Mouse (Mus musculus) myocyte (in vitro differentiated cells): ENCODE measurements around the gene Tedc1. TPM values are rescaled to one million over a fixed set of nuclear protein-coding genes. Genes with fewer than 3 reads are reported as not detected.

Source experiments
- H3K27me3 ChIP-seq: one replicate; pipeline ENCODE4 v1.6.1; 2011; ENCODE audit not compliant: control insufficient read depth, insufficient read depth, insufficient read length
- H3K36me3 ChIP-seq: one replicate; pipeline ENCODE4 v1.6.1; 2011; ENCODE audit not compliant: control insufficient read depth, insufficient read depth
- H3K4me2 ChIP-seq: one replicate; pipeline ENCODE4 v1.6.1; 2011; ENCODE audit warnings: low read depth, control low read depth
- H3K4me3 ChIP-seq: one replicate; pipeline ENCODE4 v1.5.1; 2011; ENCODE audit warnings: mild to moderate bottlenecking, control low read depth, moderate library complexity
- H3K79me2 ChIP-seq: one replicate; pipeline ENCODE4 v1.6.1; 2011; ENCODE audit not compliant: control insufficient read depth, insufficient read depth
- H3ac ChIP-seq: one replicate; pipeline ENCODE4 v1.6.1; 2011; ENCODE audit not compliant: control insufficient read depth, insufficient read length
- CEBPB ChIP-seq: IDR thresholded peaks from 2 replicates; pipeline ENCODE4 v1.6.1; 2011; ENCODE audit warnings: mild to moderate bottlenecking, moderate library complexity; ENCODE audit not compliant: poor library complexity, insufficient read depth, severe bottlenecking
- E2F4 ChIP-seq: IDR thresholded peaks from one replicate; pipeline ENCODE4 v1.6.1; 2011; ENCODE audit warnings: mild to moderate bottlenecking, control low read depth, moderate library complexity; ENCODE audit not compliant: insufficient read depth
- MAX ChIP-seq: IDR thresholded peaks from one replicate; pipeline ENCODE4 v1.6.1; 2011; ENCODE audit warnings: low read depth, mild to moderate bottlenecking, control low read depth
- MYOD1 ChIP-seq, 3 experiments: IDR thresholded peaks; one replicate each; pipeline ENCODE4 v1.6.1; 2011; ENCODE audit warnings: control low read depth in 2 of 3, low read depth in 2 of 3, mild to moderate bottlenecking in 2 of 3, moderate library complexity in 1 of 3; ENCODE audit not compliant: insufficient read length in 2 of 3, control insufficient read depth in 1 of 3
- MYOG ChIP-seq, 3 experiments: IDR thresholded peaks; one replicate each; pipeline ENCODE4 v1.6.1; 2011; ENCODE audit warnings: control low read depth in 2 of 3, low read depth in 2 of 3, mild to moderate bottlenecking in 2 of 3; ENCODE audit not compliant: insufficient read length in 2 of 3, control insufficient read depth in 1 of 3, insufficient read depth in 1 of 3
- POLR2A ChIP-seq: IDR thresholded peaks from one replicate; pipeline ENCODE4 v1.6.1; 2011; ENCODE audit warnings: low read depth, mild to moderate bottlenecking, control low read depth, moderate library complexity; ENCODE audit not compliant: insufficient read length
- POLR2AphosphoS2 ChIP-seq: IDR thresholded peaks from one replicate; pipeline ENCODE4 v1.6.1; 2011; ENCODE audit warnings: low read depth, control low read depth; ENCODE audit not compliant: insufficient read length
- REST ChIP-seq: IDR thresholded peaks from one replicate; pipeline ENCODE4 v1.6.1; 2011; ENCODE audit warnings: mild to moderate bottlenecking, control low read depth, moderate library complexity; ENCODE audit not compliant: insufficient read depth, insufficient read length
- SRF ChIP-seq: IDR thresholded peaks from one replicate; pipeline ENCODE4 v1.6.1; 2011; ENCODE audit warnings: low read depth; ENCODE audit not compliant: control insufficient read depth, insufficient read length
- TCF12 ChIP-seq: IDR thresholded peaks from one replicate; pipeline ENCODE4 v1.6.1; 2011; ENCODE audit warnings: mild to moderate bottlenecking, control low read depth; ENCODE audit not compliant: poor library complexity, insufficient read depth, severe bottlenecking
- TCF3 ChIP-seq: IDR thresholded peaks from one replicate; pipeline ENCODE4 v1.6.1; 2011; ENCODE audit warnings: low read depth, control low read depth; ENCODE audit not compliant: insufficient read length
- USF1 ChIP-seq: IDR thresholded peaks from one replicate; pipeline ENCODE4 v1.6.1; 2011; ENCODE audit warnings: low read depth, mild to moderate bottlenecking, control low read depth, moderate library complexity
- polyA plus RNA-seq: library from polyadenylated mRNA; unstranded; fragments of >200 nt; fragmentation: generic; extraction: Trizol; gene quantifications from one replicate; pipeline ENCODE4 v1.2.1, GENCODE M21; 2012; ENCODE audit warnings: missing spikeins

Tedc1 gene
- polyA plus RNA-seq, 1 experiment = 6.6 TPM

- Histone ChIP-seq H3K27me3 (no peaks in the 10 kb centered on the region), H3K79me2 (peaks cover 25% of the 10 kb centered on the region), H3K4me3 (no peak overlapping the region), H3K36me3 (peaks cover 26% of the 10 kb centered on the region), H3K4me2 (no peak overlapping the region), H3ac (no peak overlapping the region)
- TF ChIP-seq POLR2AphosphoS2 = no peak
- no peak for TF ChIP-seq TCF12
- no peak for TF ChIP-seq E2F4
- TF ChIP-seq MAX = no peak
- TF ChIP-seq POLR2A = no peak
- no peak for TF ChIP-seq CEBPB
- TF ChIP-seq MYOG (IDR thresholded peaks at IDR 0.05; ENCODE audit: control insufficient read depth in 1 of 3, insufficient read depth in 1 of 3, insufficient read length in 2 of 3, low read depth in 2 of 3) = no peak
These were observed 42.1 kb upstream of the Tedc1 start for GRCm38 (mm10) chr12:113114141-113114540.

DNA sequence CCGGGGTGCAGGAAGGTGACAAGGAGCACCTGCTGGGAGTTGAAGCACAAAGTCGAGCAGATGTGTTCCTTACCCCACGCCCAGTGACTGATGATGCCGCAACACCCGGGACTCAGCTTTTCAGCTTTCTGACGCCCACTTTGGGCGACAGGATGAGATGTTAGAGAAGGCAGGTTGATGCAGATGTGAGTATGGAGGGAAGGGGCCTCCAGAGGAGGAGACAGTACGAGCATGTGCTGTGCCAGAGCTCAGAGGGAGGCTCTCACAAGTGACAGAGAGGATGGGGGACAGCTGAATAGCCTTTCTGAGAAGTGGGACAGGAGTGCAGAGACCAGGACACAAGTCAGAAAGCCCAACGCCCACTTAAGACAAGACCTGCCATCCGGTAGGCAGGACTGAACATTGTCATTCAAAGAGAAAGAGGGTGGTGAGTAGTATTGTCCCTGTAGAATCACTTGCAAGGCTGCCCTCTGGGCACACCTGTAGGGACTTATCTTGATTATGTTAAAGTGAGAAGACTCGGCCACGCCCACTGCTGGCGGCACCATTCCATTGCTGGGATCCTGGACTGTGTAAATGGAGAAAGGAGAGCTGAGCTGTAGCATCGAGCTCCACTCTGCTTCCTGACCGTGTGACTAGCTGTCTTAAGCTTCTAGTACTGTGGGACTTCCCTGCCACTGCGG, 41.2 kb upstream of the Tedc1 start:
- Histone ChIP-seq H3K4me2 (no peak overlapping the region), H3K36me3 (peaks cover 26% of the 10 kb centered on the region), H3K79me2 (peaks cover 17% of the 10 kb centered on the region), H3ac (no peak overlapping the region), H3K27me3 (no peaks in the 10 kb centered on the region), H3K4me3 (no peak overlapping the region)
- no peak for TF ChIP-seq USF1
- TF ChIP-seq E2F4 = no peak
- TF ChIP-seq CEBPB = no peak
- no peak for TF ChIP-seq MYOG (IDR thresholded peaks at IDR 0.05; ENCODE audit: control insufficient read depth in 1 of 3, insufficient read depth in 1 of 3, insufficient read length in 2 of 3, low read depth in 2 of 3)
- no peak for TF ChIP-seq POLR2AphosphoS2
- no peak for TF ChIP-seq MAX
- TF ChIP-seq TCF3 = no peak
- TF ChIP-seq REST = no peak

DNA sequence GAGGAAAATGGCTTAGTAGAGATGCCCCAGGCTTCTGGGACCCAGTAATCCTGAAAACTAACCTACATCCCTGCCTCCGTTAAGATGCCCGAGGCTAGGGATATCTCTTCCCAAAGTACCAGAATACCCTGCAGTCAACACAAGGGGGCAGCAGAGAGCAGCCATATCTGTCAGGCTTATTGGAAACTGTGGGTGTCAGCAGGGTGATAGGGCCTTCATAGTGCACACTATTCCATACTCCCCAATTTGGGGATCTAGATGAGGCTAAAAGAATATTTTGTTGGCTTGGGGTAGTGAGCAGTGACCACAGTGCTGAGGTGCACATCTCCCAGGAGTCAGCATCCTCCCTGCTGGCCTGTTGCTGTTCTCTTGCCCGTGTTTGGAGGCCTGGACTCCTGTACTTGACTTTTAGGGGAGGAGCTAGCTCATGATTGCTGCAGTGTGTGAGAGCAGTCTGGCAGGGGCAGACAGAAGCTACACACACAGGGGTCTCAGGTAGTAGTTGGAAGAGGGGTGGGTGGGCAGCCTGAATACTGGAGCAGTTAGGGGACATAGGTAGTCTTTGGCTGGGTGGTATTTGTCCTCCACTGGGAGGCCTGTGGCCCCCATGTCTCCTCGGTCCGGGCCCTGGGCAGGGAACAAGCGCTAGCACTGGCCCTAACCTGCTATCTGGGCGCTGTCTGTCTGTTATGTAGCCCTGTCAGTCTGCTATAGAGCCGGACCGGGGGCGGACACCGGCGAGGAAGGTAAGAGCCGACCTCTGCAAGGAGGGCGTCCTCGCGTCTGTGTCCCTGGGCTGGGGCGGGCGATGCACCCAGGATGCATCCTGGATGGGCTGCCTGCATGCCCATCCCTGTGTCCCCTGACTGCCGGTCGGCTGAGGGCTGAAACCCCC, 36.5 kb upstream of the Tedc1 start:
- H3K4me3 ChIP-seq = no peak overlapping the region
- no peak overlapping the region for H3K4me2 ChIP-seq

GRCm38 (mm10) chr12:113124726-113125125, 31.5 kb upstream of the Tedc1 start:
- no peak overlapping the region for H3K4me2 ChIP-seq
- TF ChIP-seq REST = no peak
- no peak for TF ChIP-seq USF1
- TF ChIP-seq TCF12 = no peak
- TF ChIP-seq CEBPB = no peak
- TF ChIP-seq MAX = no peak
- TF ChIP-seq POLR2A = no peak
- TF ChIP-seq MYOD1 (IDR thresholded peaks at IDR 0.05; ENCODE audit: control insufficient read depth in 1 of 3, insufficient read length in 2 of 3, low read depth in 2 of 3) = no peak
- no peak for TF ChIP-seq SRF
- no peak for TF ChIP-seq MYOG (IDR thresholded peaks at IDR 0.05; ENCODE audit: control insufficient read depth in 1 of 3, insufficient read depth in 1 of 3, insufficient read length in 2 of 3, low read depth in 2 of 3)
- peaks cover 20% of the 10 kb centered on the region for H3K36me3 ChIP-seq
- H3K27me3 ChIP-seq = no peaks in the 10 kb centered on the region
- H3K79me2 ChIP-seq = no peaks in the 10 kb centered on the region
- no peak overlapping the region for H3K4me3 ChIP-seq
- H3ac ChIP-seq = no peak overlapping the region

More for the DNA sequence above, 36.5 kb upstream of the Tedc1 start:
- Histone ChIP-seq H3K27me3 (no peaks in the 10 kb centered on the region), H3K36me3 (peaks cover 21% of the 10 kb centered on the region), H3K79me2 (no peaks in the 10 kb centered on the region), H3ac (no peak overlapping the region)
- TF ChIP-seq POLR2A = no peak
- TF ChIP-seq MYOD1 (IDR thresholded peaks at IDR 0.05; ENCODE audit: control insufficient read depth in 1 of 3, insufficient read length in 2 of 3, low read depth in 2 of 3) = no peak
- TF ChIP-seq TCF3 = no peak
- TF ChIP-seq SRF = no peak
- TF ChIP-seq USF1 = no peak
- no peak for TF ChIP-seq TCF12
- no peak for TF ChIP-seq CEBPB
- TF ChIP-seq MYOG (IDR thresholded peaks at IDR 0.05; ENCODE audit: control insufficient read depth in 1 of 3, insufficient read depth in 1 of 3, insufficient read length in 2 of 3, low read depth in 2 of 3) = no peak
- TF ChIP-seq MAX = no peak
- no peak for TF ChIP-seq POLR2AphosphoS2
- TF ChIP-seq REST = no peak
- no peak for TF ChIP-seq E2F4
